Mouse (Mus musculus): ENCODE measurements around the gene Osgepl1. TPM values are rescaled to one million over a fixed set of nuclear protein-coding genes. Genes with fewer than 3 reads are reported as not detected.
"Not testable (repeated sequence)": the region's sequence is repeated elsewhere in the genome, so short reads cannot be mapped to it uniquely, and the experiment has no call there.

Osgepl1 gene
- polyA plus RNA-seq, 1 experiment from 2014 or later: 21.4 TPM

GRCm38 (mm10) chr1:53323254-53323653, 9.8 kb downstream of the Osgepl1 start:
- ATAC-seq (ENCODE audit: low read depth): no peak
- H3K27me3 ChIP-seq (ENCODE audit: control insufficient read depth, insufficient read depth, low read depth, low read length): no peaks in the 10 kb centered on the region
- H3K36me3 ChIP-seq (ENCODE audit: control insufficient read depth, insufficient read depth, low read length): peaks cover 15% of the 10 kb centered on the region
- H3K27ac ChIP-seq (ENCODE audit: low read length): no peak overlapping the region
- no peaks in the 10 kb centered on the region for H3K4me1 ChIP-seq (replicated peaks; ENCODE audit: control insufficient read depth, insufficient read depth, low read length)
- H3K9me3 ChIP-seq (ENCODE audit: control insufficient read depth, low read length): no peaks in the 10 kb centered on the region
- 84% methylated on average over 5 of the region's 5 CpGs for WGBS
- no peak overlapping the region for H3K4me3 ChIP-seq (ENCODE audit: low read length)
- H3K9ac ChIP-seq (ENCODE audit: low read length): no peak overlapping the region
- no peak overlapping the region for H3K4me2 ChIP-seq (ENCODE audit: low read depth, low read length)

GRCm38 (mm10) chr1:53324277-53324676, 10.9 kb downstream of the Osgepl1 start:
- Histone ChIP-seq H3K9me3 (ENCODE audit: control insufficient read depth, low read length) (no peaks in the 10 kb centered on the region), H3K4me1 (replicated peaks; ENCODE audit: control insufficient read depth, insufficient read depth, low read length) (no peaks in the 10 kb centered on the region), H3K9ac (ENCODE audit: low read length) (no peak overlapping the region), H3K27me3 (ENCODE audit: control insufficient read depth, insufficient read depth, low read depth, low read length) (no peaks in the 10 kb centered on the region), H3K27ac (ENCODE audit: low read length) (no peak overlapping the region), H3K4me3 (ENCODE audit: low read length) (no peak overlapping the region), H3K36me3 (ENCODE audit: control insufficient read depth, insufficient read depth, low read length) (peaks cover 11% of the 10 kb centered on the region), H3K4me2 (ENCODE audit: low read depth, low read length) (no peak overlapping the region)
- WGBS: 98% methylated on average over 1 of the region's 1 CpGs
- no peak for ATAC-seq (ENCODE audit: low read depth)

- Histone ChIP-seq H3K9me3 (ENCODE audit: control insufficient read depth, low read length) (no peaks in the 10 kb centered on the region), H3K4me3 (ENCODE audit: low read length) (no peak overlapping the region), H3K4me1 (replicated peaks; ENCODE audit: control insufficient read depth, insufficient read depth, low read length) (no peaks in the 10 kb centered on the region), H3K36me3 (ENCODE audit: control insufficient read depth, insufficient read depth, low read length) (peaks cover 10% of the 10 kb centered on the region), H3K27ac (ENCODE audit: low read length) (no peak overlapping the region), H3K27me3 (ENCODE audit: control insufficient read depth, insufficient read depth, low read depth, low read length) (no peaks in the 10 kb centered on the region), H3K9ac (ENCODE audit: low read length) (no peak overlapping the region), H3K4me2 (ENCODE audit: low read depth, low read length) (no peak overlapping the region)
- 87% methylated on average over 5 of the region's 5 CpGs for WGBS
- ATAC-seq (ENCODE audit: low read depth): no peak
Measured at GRCm38 (mm10) chr1:53324827-53325494, 11.5 kb downstream of the Osgepl1 start.

DNA sequence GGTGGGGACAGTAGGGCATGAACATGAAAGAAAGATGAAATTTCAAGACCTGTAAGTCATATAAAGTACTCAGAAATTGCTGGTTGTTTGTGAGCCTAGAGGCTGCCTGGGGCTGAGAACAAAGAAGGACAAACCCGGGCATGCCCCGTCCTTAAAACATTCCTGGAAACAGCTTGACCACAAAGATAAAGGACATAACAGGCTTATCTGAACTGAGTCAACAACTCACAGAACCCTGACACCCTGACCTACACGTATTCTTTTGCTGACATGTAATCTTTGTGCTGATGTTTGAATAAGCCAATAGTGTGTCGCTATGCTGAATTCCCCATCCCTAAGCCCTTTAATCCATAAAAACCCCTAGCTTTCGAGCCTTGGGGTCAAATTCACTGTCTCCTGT, 20.1 kb downstream of the Osgepl1 start:
- not testable (repeated sequence) for H3K27ac ChIP-seq (ENCODE audit: low read length); ATAC-seq (ENCODE audit: low read depth); H3K36me3 ChIP-seq (ENCODE audit: control insufficient read depth, insufficient read depth, low read length); H3K4me2 ChIP-seq (ENCODE audit: low read depth, low read length); H3K9ac ChIP-seq (ENCODE audit: low read length); H3K4me1 ChIP-seq (replicated peaks; ENCODE audit: control insufficient read depth, insufficient read depth, low read length); H3K27me3 ChIP-seq (ENCODE audit: control insufficient read depth, insufficient read depth, low read depth, low read length); H3K4me3 ChIP-seq (ENCODE audit: low read length); H3K9me3 ChIP-seq (ENCODE audit: control insufficient read depth, low read length)
- 58% methylated on average over 5 of the region's 5 CpGs for WGBS

DNA sequence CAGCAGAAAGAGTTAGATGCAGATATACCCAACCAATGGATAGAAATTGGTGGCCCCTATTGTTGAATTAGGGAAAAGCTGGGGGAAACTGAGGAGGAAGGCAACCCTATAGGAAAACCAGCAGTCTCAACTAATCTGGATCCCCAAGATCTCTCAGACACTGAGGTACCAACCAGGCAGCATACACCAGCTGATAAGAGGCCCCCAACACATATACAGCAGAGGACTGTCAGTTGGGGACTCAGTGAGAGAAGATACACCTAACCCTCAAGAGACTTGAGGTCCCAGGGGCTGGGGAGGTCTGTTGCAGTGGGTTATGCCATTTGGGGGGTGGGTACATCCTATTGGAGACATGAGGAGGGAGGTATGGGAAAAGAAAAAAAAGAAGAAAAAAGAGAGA, 22.0 kb downstream of the Osgepl1 start:
- ATAC-seq (ENCODE audit: low read depth): no peak
- Histone ChIP-seq H3K9me3 (ENCODE audit: control insufficient read depth, low read length) (no peaks in the 10 kb centered on the region), H3K4me2 (ENCODE audit: low read depth, low read length) (no peak overlapping the region), H3K4me1 (replicated peaks; ENCODE audit: control insufficient read depth, insufficient read depth, low read length) (no peaks in the 10 kb centered on the region), H3K4me3 (ENCODE audit: low read length) (no peak overlapping the region), H3K27me3 (ENCODE audit: control insufficient read depth, insufficient read depth, low read depth, low read length) (no peaks in the 10 kb centered on the region), H3K36me3 (ENCODE audit: control insufficient read depth, insufficient read depth, low read length) (no peaks in the 10 kb centered on the region; the same call in 1 of the 2 replicates), H3K27ac (ENCODE audit: low read length) (no peak overlapping the region), H3K9ac (ENCODE audit: low read length) (no peak overlapping the region)

GRCm38 (mm10) chr1:53337403-53337802, 24.0 kb downstream of the Osgepl1 start:
- H3K27me3 ChIP-seq (ENCODE audit: control insufficient read depth, insufficient read depth, low read depth, low read length); H3K4me1 ChIP-seq (replicated peaks; ENCODE audit: control insufficient read depth, insufficient read depth, low read length); ATAC-seq (ENCODE audit: low read depth); H3K9me3 ChIP-seq (ENCODE audit: control insufficient read depth, low read length); H3K27ac ChIP-seq (ENCODE audit: low read length); H3K4me2 ChIP-seq (ENCODE audit: low read depth, low read length); H3K9ac ChIP-seq (ENCODE audit: low read length); H3K4me3 ChIP-seq (ENCODE audit: low read length); H3K36me3 ChIP-seq (ENCODE audit: control insufficient read depth, insufficient read depth, low read length): not testable (repeated sequence)
- WGBS: 58% methylated on average over 2 of the region's 2 CpGs

DNA sequence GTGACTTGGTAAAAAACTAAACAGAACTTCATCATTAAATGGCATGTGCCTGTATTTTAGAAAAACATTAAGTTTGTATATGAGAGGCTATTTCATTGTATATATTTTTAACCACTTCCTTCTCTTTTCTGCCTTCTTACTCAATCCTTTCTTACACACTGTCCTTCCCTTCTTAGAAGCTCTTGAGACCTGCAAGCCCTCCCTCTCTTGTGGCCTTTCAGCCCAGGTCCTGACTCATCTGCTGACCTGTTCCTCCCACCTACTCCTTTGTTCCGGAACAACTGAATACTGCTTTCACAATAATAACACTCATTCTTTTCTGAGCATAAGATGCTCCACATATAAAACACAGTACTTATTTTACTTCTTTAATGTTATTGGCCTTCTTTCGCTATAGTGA, 27.6 kb downstream of the Osgepl1 start:
- no peak for ATAC-seq (ENCODE audit: low read depth)
- no peak overlapping the region for H3K9ac ChIP-seq (ENCODE audit: low read length)
- no peak overlapping the region for H3K27ac ChIP-seq (ENCODE audit: low read length)
- no peaks in the 10 kb centered on the region for H3K27me3 ChIP-seq (ENCODE audit: control insufficient read depth, insufficient read depth, low read depth, low read length)
- H3K4me3 ChIP-seq (ENCODE audit: low read length): no peak overlapping the region
- H3K4me2 ChIP-seq (ENCODE audit: low read depth, low read length): no peak overlapping the region
- no peaks in the 10 kb centered on the region for H3K9me3 ChIP-seq (ENCODE audit: control insufficient read depth, low read length)
- WGBS: 91% methylated on average over 2 of the region's 2 CpGs
- H3K4me1 ChIP-seq (replicated peaks; ENCODE audit: control insufficient read depth, insufficient read depth, low read length): no peaks in the 10 kb centered on the region
- peaks cover 33% of the 10 kb centered on the region for H3K36me3 ChIP-seq (ENCODE audit: control insufficient read depth, insufficient read depth, low read length)

- under 1% methylated on average over 43 of the region's 44 CpGs for WGBS
- H3K27ac ChIP-seq (ENCODE audit: low read length): peak within 1 kb of the TSS; percentile 83
- peak within 1 kb of the TSS; percentile 60 for H3K4me2 ChIP-seq (ENCODE audit: low read depth, low read length)
- peak within 1 kb of the TSS; percentile 92 for H3K4me3 ChIP-seq (ENCODE audit: low read length)
- H3K9me3 ChIP-seq (ENCODE audit: control insufficient read depth, low read length): no peaks in the 10 kb centered on the region
- peaks cover 10% of the 10 kb centered on the region for H3K36me3 ChIP-seq (ENCODE audit: control insufficient read depth, insufficient read depth, low read length)
- peak within 1 kb of the TSS; percentile 97 for H3K9ac ChIP-seq (ENCODE audit: low read length)
- H3K4me1 ChIP-seq (replicated peaks; ENCODE audit: control insufficient read depth, insufficient read depth, low read length): peaks cover 6% of the 10 kb centered on the region
- no peaks in the 10 kb centered on the region for H3K27me3 ChIP-seq (ENCODE audit: control insufficient read depth, insufficient read depth, low read depth, low read length)
- peak; percentile 100 for ATAC-seq (ENCODE audit: low read depth)
Measured at GRCm38 (mm10) chr1:53352327-53353261, 39.2 kb downstream of the Osgepl1 start, which contains the start of the genes Asdurf, Gm28551 and Asnsd1. Asdurf (minus strand) TSS chr1:53352619. Gm28551 (minus strand) TSS chr1:53352667. Asnsd1 (minus strand) TSS chr1:53352752.

- no peak for ATAC-seq (ENCODE audit: low read depth)
- Histone ChIP-seq H3K27me3 (ENCODE audit: control insufficient read depth, insufficient read depth, low read depth, low read length) (no peaks in the 10 kb centered on the region), H3K9me3 (ENCODE audit: control insufficient read depth, low read length) (no peaks in the 10 kb centered on the region), H3K27ac (ENCODE audit: low read length) (no peak overlapping the region), H3K4me2 (ENCODE audit: low read depth, low read length) (no peak overlapping the region), H3K4me1 (replicated peaks; ENCODE audit: control insufficient read depth, insufficient read depth, low read length) (no peaks in the 10 kb centered on the region), H3K4me3 (ENCODE audit: low read length) (no peak overlapping the region), H3K9ac (ENCODE audit: low read length) (no peak overlapping the region), H3K36me3 (ENCODE audit: control insufficient read depth, insufficient read depth, low read length) (no peaks in the 10 kb centered on the region)
Measured at GRCm38 (mm10) chr1:53358988-53359387, 45.6 kb downstream of the Osgepl1 start.
